Mouse (Mus musculus): ENCODE data around the gene Gpr37l1. TPM values are rescaled to one million over a fixed set of nuclear protein-coding genes. Genes with fewer than 3 reads are reported as not detected.
A peak's percentile ranks its signal among the peaks of the same experiment; 100 is the strongest.

Gene Gpr37l1
- polyA plus RNA-seq, 1 experiment from 2014 or later: not detected

GRCm38 (mm10) chr1:135181275-135181674, 13.8 kb upstream of the Gpr37l1 start:
- WGBS (ENCODE audit: insufficient replicate concordance): 56% methylated on average over 4 of the region's 4 CpGs
- no peak for DNase-seq
- H3K9ac ChIP-seq: no peak overlapping the region
- H3K36me3 ChIP-seq: no peaks in the 10 kb centered on the region
- no peak overlapping the region for H3K4me2 ChIP-seq
- H3K4me1 ChIP-seq (replicated peaks): peaks cover 6% of the 10 kb centered on the region; the same call in 1 of the 2 replicates
- no peak overlapping the region for H3K27ac ChIP-seq
- no peak overlapping the region for H3K4me3 ChIP-seq (replicated peaks)
- ATAC-seq (ENCODE audit: low read depth): no peak
- peaks cover 12% of the 10 kb centered on the region for H3K27me3 ChIP-seq
- H3K9me3 ChIP-seq (replicated peaks): no peaks in the 10 kb centered on the region

GRCm38 (mm10) chr1:135180830-135181229, 13.3 kb upstream of the Gpr37l1 start:
- Histone ChIP-seq H3K4me3 (replicated peaks) (no peak overlapping the region), H3K27me3 (peaks cover 8% of the 10 kb centered on the region; the same call in 1 of the 2 replicates), H3K9ac (no peak overlapping the region), H3K4me1 (replicated peaks) (peaks cover 6% of the 10 kb centered on the region; the same call in 1 of the 2 replicates), H3K4me2 (no peak overlapping the region), H3K9me3 (replicated peaks) (no peaks in the 10 kb centered on the region), H3K27ac (no peak overlapping the region), H3K36me3 (no peaks in the 10 kb centered on the region)
- DNase-seq: no peak
- no peak for ATAC-seq (ENCODE audit: low read depth)
- WGBS (ENCODE audit: insufficient replicate concordance): 73% methylated on average over 10 of the region's 10 CpGs

- H3K27me3 ChIP-seq: no peaks in the 10 kb centered on the region
- H3K4me2 ChIP-seq: no peak overlapping the region
- no peaks in the 10 kb centered on the region for H3K9me3 ChIP-seq (replicated peaks)
- no peak overlapping the region for H3K27ac ChIP-seq
- no peaks in the 10 kb centered on the region for H3K36me3 ChIP-seq
- peaks cover 6% of the 10 kb centered on the region; the same call in 1 of the 2 replicates for H3K4me1 ChIP-seq (replicated peaks)
- no peak for DNase-seq
- 62% methylated on average over 7 of the region's 7 CpGs for WGBS (ENCODE audit: insufficient replicate concordance)
- ATAC-seq (ENCODE audit: low read depth): no peak
- H3K4me3 ChIP-seq (replicated peaks): no peak overlapping the region
- H3K9ac ChIP-seq: no peak overlapping the region
Observed at GRCm38 (mm10) chr1:135178863-135179262, 11.4 kb upstream of the Gpr37l1 start.

- no peaks in the 10 kb centered on the region for H3K27me3 ChIP-seq
- ATAC-seq (ENCODE audit: low read depth) (no peak), DNase-seq (no peak)
- WGBS (ENCODE audit: insufficient replicate concordance): 80% methylated on average over 3 of the region's 3 CpGs
- H3K4me3 ChIP-seq (replicated peaks): no peak overlapping the region
- no peaks in the 10 kb centered on the region for H3K4me1 ChIP-seq (replicated peaks)
- no peak overlapping the region for H3K9ac ChIP-seq
- no peak overlapping the region for H3K4me2 ChIP-seq
- no peaks in the 10 kb centered on the region for H3K36me3 ChIP-seq
- H3K27ac ChIP-seq: no peak overlapping the region
- H3K9me3 ChIP-seq (replicated peaks): no peaks in the 10 kb centered on the region
Observed at GRCm38 (mm10) chr1:135177724-135178123, 10.2 kb upstream of the Gpr37l1 start.

GRCm38 (mm10) chr1:135175176-135175575, 7.7 kb upstream of the Gpr37l1 start:
- Histone ChIP-seq H3K27ac (no peak overlapping the region), H3K9ac (no peak overlapping the region), H3K4me1 (replicated peaks) (peaks cover under 1% of the 10 kb centered on the region), H3K36me3 (no peaks in the 10 kb centered on the region), H3K27me3 (no peaks in the 10 kb centered on the region), H3K9me3 (replicated peaks) (no peaks in the 10 kb centered on the region), H3K4me2 (no peak overlapping the region), H3K4me3 (replicated peaks) (no peak overlapping the region)
- ATAC-seq (ENCODE audit: low read depth) (no peak), DNase-seq (no peak)
- 62% methylated on average over 3 of the region's 3 CpGs for WGBS (ENCODE audit: insufficient replicate concordance)

GRCm38 (mm10) chr1:135173311-135173710, 5.8 kb upstream of the Gpr37l1 start:
- no peak for ATAC-seq (ENCODE audit: low read depth)
- no peak for DNase-seq
- Histone ChIP-seq H3K9ac (no peak overlapping the region), H3K27ac (no peak overlapping the region), H3K9me3 (replicated peaks) (no peaks in the 10 kb centered on the region), H3K4me2 (no peak overlapping the region), H3K4me1 (replicated peaks) (peaks cover 7% of the 10 kb centered on the region), H3K36me3 (no peaks in the 10 kb centered on the region), H3K4me3 (replicated peaks) (no peak overlapping the region), H3K27me3 (peaks cover 12% of the 10 kb centered on the region; the same call in 1 of the 2 replicates)
- 85% methylated on average over 6 of the region's 6 CpGs for WGBS (ENCODE audit: insufficient replicate concordance)

- Histone ChIP-seq H3K27me3 (peaks cover 12% of the 10 kb centered on the region; the same call in 1 of the 2 replicates), H3K4me2 (no peak overlapping the region), H3K36me3 (no peaks in the 10 kb centered on the region), H3K4me3 (replicated peaks) (no peak overlapping the region), H3K9me3 (replicated peaks) (no peaks in the 10 kb centered on the region), H3K9ac (no peak overlapping the region), H3K27ac (no peak overlapping the region), H3K4me1 (replicated peaks) (peaks cover 7% of the 10 kb centered on the region)
- 57% methylated on average over 6 of the region's 6 CpGs for WGBS (ENCODE audit: insufficient replicate concordance)
- no peak for ATAC-seq (ENCODE audit: low read depth)
- DNase-seq: peak; percentile 20
Observed at GRCm38 (mm10) chr1:135171984-135172383, 4.5 kb upstream of the Gpr37l1 start.

- peaks cover 7% of the 10 kb centered on the region for H3K4me1 ChIP-seq (replicated peaks)
- no peak overlapping the region for H3K9ac ChIP-seq
- no peak overlapping the region for H3K4me3 ChIP-seq (replicated peaks)
- no peaks in the 10 kb centered on the region for H3K9me3 ChIP-seq (replicated peaks)
- H3K27ac ChIP-seq: no peak overlapping the region
- peaks cover 12% of the 10 kb centered on the region; the same call in 1 of the 2 replicates for H3K27me3 ChIP-seq
- DNase-seq (no peak), ATAC-seq (ENCODE audit: low read depth) (no peak)
- WGBS (ENCODE audit: insufficient replicate concordance): 67% methylated on average over 7 of the region's 7 CpGs
- H3K4me2 ChIP-seq: no peak overlapping the region
- no peaks in the 10 kb centered on the region for H3K36me3 ChIP-seq
Observed at GRCm38 (mm10) chr1:135171202-135171601, 3.7 kb upstream of the Gpr37l1 start.

GRCm38 (mm10) chr1:135170299-135170698, 2.8 kb upstream of the Gpr37l1 start:
- no peak for DNase-seq
- no peak for ATAC-seq (ENCODE audit: low read depth)
- Histone ChIP-seq H3K4me2 (no peak overlapping the region), H3K4me3 (replicated peaks) (no peak overlapping the region), H3K27me3 (peaks cover 12% of the 10 kb centered on the region; the same call in 1 of the 2 replicates), H3K36me3 (no peaks in the 10 kb centered on the region), H3K9ac (no peak overlapping the region), H3K9me3 (replicated peaks) (no peaks in the 10 kb centered on the region), H3K27ac (no peak overlapping the region), H3K4me1 (replicated peaks) (peaks cover 7% of the 10 kb centered on the region)
- 52% methylated on average over 10 of the region's 10 CpGs for WGBS (ENCODE audit: insufficient replicate concordance)

- no peak overlapping the region for H3K9ac ChIP-seq
- no peaks in the 10 kb centered on the region for H3K36me3 ChIP-seq
- no peak for DNase-seq
- WGBS (ENCODE audit: insufficient replicate concordance): 40% methylated on average over 12 of the region's 12 CpGs
- no peak overlapping the region for H3K4me2 ChIP-seq
- H3K27me3 ChIP-seq: peaks cover 12% of the 10 kb centered on the region; the same call in 1 of the 2 replicates
- no peak for ATAC-seq (ENCODE audit: low read depth)
- H3K4me1 ChIP-seq (replicated peaks): peaks cover 7% of the 10 kb centered on the region
- H3K27ac ChIP-seq: no peak overlapping the region
- H3K9me3 ChIP-seq (replicated peaks): no peaks in the 10 kb centered on the region
- no peak overlapping the region for H3K4me3 ChIP-seq (replicated peaks)
Observed at GRCm38 (mm10) chr1:135169556-135170224, 2.2 kb upstream of the Gpr37l1 start.

GRCm38 (mm10) chr1:135168453-135169200, 1.1 kb upstream of the Gpr37l1 start:
- Histone ChIP-seq H3K4me1 (replicated peaks) (peaks cover 7% of the 10 kb centered on the region), H3K27ac (no peak overlapping the region), H3K4me3 (replicated peaks) (no peak overlapping the region), H3K4me2 (no peak overlapping the region), H3K36me3 (no peaks in the 10 kb centered on the region), H3K9ac (no peak overlapping the region), H3K27me3 (peaks cover 12% of the 10 kb centered on the region; the same call in 1 of the 2 replicates), H3K9me3 (replicated peaks) (no peaks in the 10 kb centered on the region)
- DNase-seq (no peak), ATAC-seq (ENCODE audit: low read depth) (no peak)
- 71% methylated on average over 10 of the region's 10 CpGs for WGBS (ENCODE audit: insufficient replicate concordance)

All from liver, embryonic 13.5 days (tissue).